Mouse (Mus musculus): ENCODE measurements around the gene Zfp112. TPM values are rescaled to one million over a fixed set of nuclear protein-coding genes. Genes with fewer than 3 reads are reported as not detected.
A peak's percentile ranks its signal among the peaks of the same experiment; 100 is the strongest.

The Zfp112 gene
- polyA plus RNA-seq, 1 experiment = 1.2 TPM

- H3ac ChIP-seq (ENCODE audit: control insufficient read depth, insufficient read length) = peak overlapping the region; percentile 11
- H3K4me3 ChIP-seq = peak overlapping the region; percentile 73
- no peaks in the 10 kb centered on the region for H3K27me3 ChIP-seq (ENCODE audit: control insufficient read depth, insufficient read depth, insufficient read length)
- TF ChIP-seq REST (IDR thresholded peaks at IDR 0.05; ENCODE audit: insufficient read depth, insufficient read length) = no peak
- no peak for TF ChIP-seq TCF3 (IDR thresholded peaks at IDR 0.05; ENCODE audit: insufficient read length, low read depth)
- TF ChIP-seq E2F4 (IDR thresholded peaks at IDR 0.05; ENCODE audit: insufficient read depth) = no peak
- TF ChIP-seq POLR2AphosphoS2 (IDR thresholded peaks at IDR 0.05; ENCODE audit: insufficient read length, low read depth) = no peak
- TF ChIP-seq POLR2A (IDR thresholded peaks at IDR 0.05; ENCODE audit: insufficient read length, low read depth) = peak; percentile 18
- H3K36me3 ChIP-seq (ENCODE audit: control insufficient read depth, insufficient read depth) = no peaks in the 10 kb centered on the region
- no peaks in the 10 kb centered on the region for H3K79me2 ChIP-seq (ENCODE audit: control insufficient read depth, insufficient read depth)
- H3K4me2 ChIP-seq (ENCODE audit: low read depth) = peak overlapping the region; percentile 98
Observed at GRCm38 (mm10) chr7:24113001-24113400, 887 bp downstream of the Zfp112 start.

- H3K79me2 ChIP-seq (ENCODE audit: control insufficient read depth, insufficient read depth) = no peaks in the 10 kb centered on the region
- no peak overlapping the region for H3ac ChIP-seq (ENCODE audit: control insufficient read depth, insufficient read length)
- no peaks in the 10 kb centered on the region for H3K36me3 ChIP-seq (ENCODE audit: control insufficient read depth, insufficient read depth)
- H3K27me3 ChIP-seq (ENCODE audit: control insufficient read depth, insufficient read depth, insufficient read length) = no peaks in the 10 kb centered on the region
- H3K4me3 ChIP-seq = no peak overlapping the region
- no peak for TF ChIP-seq REST (IDR thresholded peaks at IDR 0.05; ENCODE audit: insufficient read depth, insufficient read length)
- no peak for TF ChIP-seq E2F4 (IDR thresholded peaks at IDR 0.05; ENCODE audit: insufficient read depth)
- TF ChIP-seq POLR2AphosphoS2 (IDR thresholded peaks at IDR 0.05; ENCODE audit: insufficient read length, low read depth) = no peak
- no peak for TF ChIP-seq POLR2A (IDR thresholded peaks at IDR 0.05; ENCODE audit: insufficient read length, low read depth)
- no peak for TF ChIP-seq USF1 (IDR thresholded peaks at IDR 0.05; ENCODE audit: low read depth)
- TF ChIP-seq TCF3 (IDR thresholded peaks at IDR 0.05; ENCODE audit: insufficient read length, low read depth) = no peak
- TF ChIP-seq MAX (IDR thresholded peaks at IDR 0.05; ENCODE audit: low read depth) = no peak
- TF ChIP-seq MYOG (IDR thresholded peaks at IDR 0.05; ENCODE audit: control insufficient read depth in 1 of 3, insufficient read depth in 1 of 3, insufficient read length in 2 of 3, low read depth in 2 of 3) = no peak
- TF ChIP-seq SRF (IDR thresholded peaks at IDR 0.05; ENCODE audit: control insufficient read depth, insufficient read length, low read depth) = no peak
- TF ChIP-seq MYOD1 (IDR thresholded peaks at IDR 0.05; ENCODE audit: control insufficient read depth in 1 of 3, insufficient read length in 2 of 3, low read depth in 2 of 3) = no peak
- no peak for TF ChIP-seq TCF12 (IDR thresholded peaks at IDR 0.05; ENCODE audit: insufficient read depth, poor library complexity, severe bottlenecking)
- no peak for TF ChIP-seq CEBPB (IDR thresholded peaks at IDR 0.05; ENCODE audit: insufficient read depth, poor library complexity, severe bottlenecking)
- no peak overlapping the region for H3K4me2 ChIP-seq (ENCODE audit: low read depth)
Observed at GRCm38 (mm10) chr7:24116655-24117054, 4.5 kb downstream of the Zfp112 start.

- Histone ChIP-seq H3K4me3 (peak overlapping the region; percentile 36), H3K79me2 (ENCODE audit: control insufficient read depth, insufficient read depth) (no peaks in the 10 kb centered on the region)
- TF ChIP-seq CEBPB (IDR thresholded peaks at IDR 0.05; ENCODE audit: insufficient read depth, poor library complexity, severe bottlenecking) (no peak), TCF3 (IDR thresholded peaks at IDR 0.05; ENCODE audit: insufficient read length, low read depth) (no peak)
Observed at GRCm38 (mm10) chr7:24133425-24133995, 21.4 kb downstream of the Zfp112 start.

GRCm38 (mm10) chr7:24133996-24134828, 22.1 kb downstream of the Zfp112 start, which contains the start of gene Zfp235:
Gene Zfp235 (plus strand): TSS chr7:24134169.
- Histone ChIP-seq H3K4me3 (peak within 1 kb of the TSS; percentile 36), H3ac (ENCODE audit: control insufficient read depth, insufficient read length) (no peak within 1 kb of the TSS), H3K36me3 (ENCODE audit: control insufficient read depth, insufficient read depth) (no peaks in the 10 kb centered on the region), H3K27me3 (ENCODE audit: control insufficient read depth, insufficient read depth, insufficient read length) (no peaks in the 10 kb centered on the region), H3K79me2 (ENCODE audit: control insufficient read depth, insufficient read depth) (no peaks in the 10 kb centered on the region), H3K4me2 (ENCODE audit: low read depth) (peak within 1 kb of the TSS; percentile 96)
- TF ChIP-seq POLR2AphosphoS2 (IDR thresholded peaks at IDR 0.05; ENCODE audit: insufficient read length, low read depth) (peak; percentile 82), POLR2A (IDR thresholded peaks at IDR 0.05; ENCODE audit: insufficient read length, low read depth) (peak; percentile 76), E2F4 (IDR thresholded peaks at IDR 0.05; ENCODE audit: insufficient read depth) (no peak), MYOG (IDR thresholded peaks at IDR 0.05; ENCODE audit: control insufficient read depth in 1 of 3, insufficient read depth in 1 of 3, insufficient read length in 2 of 3, low read depth in 2 of 3) (no peak)

More at GRCm38 (mm10) chr7:24133425-24133995, 21.4 kb downstream of the Zfp112 start:
- Histone ChIP-seq H3K36me3 (ENCODE audit: control insufficient read depth, insufficient read depth) (no peaks in the 10 kb centered on the region), H3K4me2 (ENCODE audit: low read depth) (peak overlapping the region; percentile 75), H3K27me3 (ENCODE audit: control insufficient read depth, insufficient read depth, insufficient read length) (no peaks in the 10 kb centered on the region), H3ac (ENCODE audit: control insufficient read depth, insufficient read length) (no peak overlapping the region)

GRCm38 (mm10) chr7:24142566-24142965, 30.5 kb downstream of the Zfp112 start:
- no peak overlapping the region for H3ac ChIP-seq (ENCODE audit: control insufficient read depth, insufficient read length)
- H3K36me3 ChIP-seq (ENCODE audit: control insufficient read depth, insufficient read depth) = peaks cover 4% of the 10 kb centered on the region
- no peak overlapping the region for H3K4me2 ChIP-seq (ENCODE audit: low read depth)
- TF ChIP-seq MYOD1 (IDR thresholded peaks at IDR 0.05; ENCODE audit: control insufficient read depth in 1 of 3, insufficient read length in 2 of 3, low read depth in 2 of 3) (no peak), MAX (IDR thresholded peaks at IDR 0.05; ENCODE audit: low read depth) (no peak), POLR2AphosphoS2 (IDR thresholded peaks at IDR 0.05; ENCODE audit: insufficient read length, low read depth) (no peak), E2F4 (IDR thresholded peaks at IDR 0.05; ENCODE audit: insufficient read depth) (no peak), SRF (IDR thresholded peaks at IDR 0.05; ENCODE audit: control insufficient read depth, insufficient read length, low read depth) (no peak), TCF3 (IDR thresholded peaks at IDR 0.05; ENCODE audit: insufficient read length, low read depth) (no peak), TCF12 (IDR thresholded peaks at IDR 0.05; ENCODE audit: insufficient read depth, poor library complexity, severe bottlenecking) (no peak), USF1 (IDR thresholded peaks at IDR 0.05; ENCODE audit: low read depth) (no peak), MYOG (IDR thresholded peaks at IDR 0.05; ENCODE audit: control insufficient read depth in 1 of 3, insufficient read depth in 1 of 3, insufficient read length in 2 of 3, low read depth in 2 of 3) (no peak), POLR2A (IDR thresholded peaks at IDR 0.05; ENCODE audit: insufficient read length, low read depth) (no peak), CEBPB (IDR thresholded peaks at IDR 0.05; ENCODE audit: insufficient read depth, poor library complexity, severe bottlenecking) (no peak), REST (IDR thresholded peaks at IDR 0.05; ENCODE audit: insufficient read depth, insufficient read length) (no peak)
- H3K27me3 ChIP-seq (ENCODE audit: control insufficient read depth, insufficient read depth, insufficient read length) = no peaks in the 10 kb centered on the region
- no peaks in the 10 kb centered on the region for H3K79me2 ChIP-seq (ENCODE audit: control insufficient read depth, insufficient read depth)
- H3K4me3 ChIP-seq = no peak overlapping the region

Measured in myocyte (in vitro differentiated cells).